Mouse (Mus musculus): ENCODE data around the gene Slit1. TPM values are rescaled to one million over a fixed set of nuclear protein-coding genes. Genes with fewer than 3 reads are reported as not detected.

The Slit1 gene
- polyA plus RNA-seq, 1 experiment from 2014 or later = 0.13 TPM

GRCm38 (mm10) chr19:41738429-41738805, 5.0 kb downstream of the Slit1 start:
- H3K27ac ChIP-seq (ENCODE audit: low read length) = no peak overlapping the region
- 11% methylated on average over 14 of the region's 14 CpGs for WGBS (ENCODE audit: insufficient replicate concordance)
- no peaks in the 10 kb centered on the region for H3K36me3 ChIP-seq (ENCODE audit: control insufficient read depth, insufficient read depth)
- H3K9ac ChIP-seq (ENCODE audit: low read depth, low read length) = peak overlapping the region; percentile 22; the same call in 1 of the 2 replicates
- H3K4me2 ChIP-seq (ENCODE audit: low read depth, low read length) = peak overlapping the region; percentile 70
- peaks cover 19% of the 10 kb centered on the region for H3K4me1 ChIP-seq (ENCODE audit: control insufficient read depth, low read depth, low read length)
- peak overlapping the region; percentile 50 for H3K4me3 ChIP-seq (ENCODE audit: low read depth, low read length)
- H3K27me3 ChIP-seq (ENCODE audit: control insufficient read depth, insufficient read depth, low read depth, low read length) = peaks cover 38% of the 10 kb centered on the region
- ATAC-seq (ENCODE audit: low read depth) = peak; percentile 73
- H3K9me3 ChIP-seq (replicated peaks; ENCODE audit: control insufficient read depth, low read length) = no peaks in the 10 kb centered on the region

GRCm38 (mm10) chr19:41737657-41738428, 5.6 kb downstream of the Slit1 start:
- Histone ChIP-seq H3K9ac (ENCODE audit: low read depth, low read length) (peak overlapping the region; percentile 22; the same call in 1 of the 2 replicates), H3K27ac (ENCODE audit: low read length) (peak overlapping the region; percentile 22; the same call in 1 of the 2 replicates)

GRCm38 (mm10) chr19:41734685-41735084, 8.8 kb downstream of the Slit1 start:
- H3K4me2 ChIP-seq (ENCODE audit: low read depth, low read length) = no peak overlapping the region
- WGBS (ENCODE audit: insufficient replicate concordance) = 29% methylated on average over 10 of the region's 10 CpGs
- H3K27me3 ChIP-seq (ENCODE audit: control insufficient read depth, insufficient read depth, low read depth, low read length) = peaks cover 15% of the 10 kb centered on the region
- peaks cover 19% of the 10 kb centered on the region for H3K4me1 ChIP-seq (ENCODE audit: control insufficient read depth, low read depth, low read length)
- no peaks in the 10 kb centered on the region for H3K9me3 ChIP-seq (replicated peaks; ENCODE audit: control insufficient read depth, low read length)
- no peak overlapping the region for H3K9ac ChIP-seq (ENCODE audit: low read depth, low read length)
- no peak overlapping the region for H3K4me3 ChIP-seq (ENCODE audit: low read depth, low read length)
- no peaks in the 10 kb centered on the region for H3K36me3 ChIP-seq (ENCODE audit: control insufficient read depth, insufficient read depth)
- no peak for ATAC-seq (ENCODE audit: low read depth)
- no peak overlapping the region for H3K27ac ChIP-seq (ENCODE audit: low read length)

More at GRCm38 (mm10) chr19:41737657-41738428, 5.6 kb downstream of the Slit1 start:
- Histone ChIP-seq H3K4me3 (ENCODE audit: low read depth, low read length) (peak overlapping the region; percentile 50), H3K27me3 (ENCODE audit: control insufficient read depth, insufficient read depth, low read depth, low read length) (peaks cover 33% of the 10 kb centered on the region), H3K4me1 (ENCODE audit: control insufficient read depth, low read depth, low read length) (peaks cover 19% of the 10 kb centered on the region), H3K9me3 (replicated peaks; ENCODE audit: control insufficient read depth, low read length) (no peaks in the 10 kb centered on the region), H3K36me3 (ENCODE audit: control insufficient read depth, insufficient read depth) (no peaks in the 10 kb centered on the region), H3K4me2 (ENCODE audit: low read depth, low read length) (peak overlapping the region; percentile 70)
- peak; percentile 68 for ATAC-seq (ENCODE audit: low read depth)
- WGBS (ENCODE audit: insufficient replicate concordance) = 8% methylated on average over 18 of the region's 18 CpGs

- Histone ChIP-seq H3K4me2 (ENCODE audit: low read depth, low read length) (no peak overlapping the region), H3K27me3 (ENCODE audit: control insufficient read depth, insufficient read depth, low read depth, low read length) (no peaks in the 10 kb centered on the region), H3K4me1 (ENCODE audit: control insufficient read depth, low read depth, low read length) (no peaks in the 10 kb centered on the region), H3K9me3 (replicated peaks; ENCODE audit: control insufficient read depth, low read length) (no peaks in the 10 kb centered on the region), H3K36me3 (ENCODE audit: control insufficient read depth, insufficient read depth) (no peaks in the 10 kb centered on the region), H3K4me3 (ENCODE audit: low read depth, low read length) (no peak overlapping the region), H3K9ac (ENCODE audit: low read depth, low read length) (no peak overlapping the region), H3K27ac (ENCODE audit: low read length) (no peak overlapping the region)
- 44% methylated on average over 2 of the region's 2 CpGs for WGBS (ENCODE audit: insufficient replicate concordance)
- ATAC-seq (ENCODE audit: low read depth) = no peak
These were observed 18.0 kb downstream of the Slit1 start for GRCm38 (mm10) chr19:41725491-41725890.

GRCm38 (mm10) chr19:41724831-41725470, 18.5 kb downstream of the Slit1 start:
- 35% methylated on average over 9 of the region's 9 CpGs for WGBS (ENCODE audit: insufficient replicate concordance)
- no peaks in the 10 kb centered on the region for H3K4me1 ChIP-seq (ENCODE audit: control insufficient read depth, low read depth, low read length)
- no peak for ATAC-seq (ENCODE audit: low read depth)

GRCm38 (mm10) chr19:41723337-41723736, 20.1 kb downstream of the Slit1 start:
- Histone ChIP-seq H3K27ac (ENCODE audit: low read length) (no peak overlapping the region), H3K9ac (ENCODE audit: low read depth, low read length) (no peak overlapping the region), H3K4me2 (ENCODE audit: low read depth, low read length) (no peak overlapping the region), H3K36me3 (ENCODE audit: control insufficient read depth, insufficient read depth) (no peaks in the 10 kb centered on the region), H3K27me3 (ENCODE audit: control insufficient read depth, insufficient read depth, low read depth, low read length) (no peaks in the 10 kb centered on the region), H3K4me3 (ENCODE audit: low read depth, low read length) (no peak overlapping the region), H3K4me1 (ENCODE audit: control insufficient read depth, low read depth, low read length) (no peaks in the 10 kb centered on the region), H3K9me3 (replicated peaks; ENCODE audit: control insufficient read depth, low read length) (no peaks in the 10 kb centered on the region)
- ATAC-seq (ENCODE audit: low read depth) = no peak
- 19% methylated on average over 2 of the region's 2 CpGs for WGBS (ENCODE audit: insufficient replicate concordance)

More at GRCm38 (mm10) chr19:41724831-41725470, 18.5 kb downstream of the Slit1 start:
- Histone ChIP-seq H3K9ac (ENCODE audit: low read depth, low read length) (no peak overlapping the region), H3K27me3 (ENCODE audit: control insufficient read depth, insufficient read depth, low read depth, low read length) (no peaks in the 10 kb centered on the region), H3K36me3 (ENCODE audit: control insufficient read depth, insufficient read depth) (no peaks in the 10 kb centered on the region), H3K4me2 (ENCODE audit: low read depth, low read length) (no peak overlapping the region), H3K9me3 (replicated peaks; ENCODE audit: control insufficient read depth, low read length) (no peaks in the 10 kb centered on the region), H3K27ac (ENCODE audit: low read length) (no peak overlapping the region), H3K4me3 (ENCODE audit: low read depth, low read length) (no peak overlapping the region)

- Histone ChIP-seq H3K4me1 (ENCODE audit: control insufficient read depth, low read depth, low read length) (no peaks in the 10 kb centered on the region), H3K9me3 (replicated peaks; ENCODE audit: control insufficient read depth, low read length) (no peaks in the 10 kb centered on the region), H3K36me3 (ENCODE audit: control insufficient read depth, insufficient read depth) (no peaks in the 10 kb centered on the region), H3K27me3 (ENCODE audit: control insufficient read depth, insufficient read depth, low read depth, low read length) (no peaks in the 10 kb centered on the region), H3K9ac (ENCODE audit: low read depth, low read length) (no peak overlapping the region), H3K4me3 (ENCODE audit: low read depth, low read length) (no peak overlapping the region), H3K27ac (ENCODE audit: low read length) (no peak overlapping the region), H3K4me2 (ENCODE audit: low read depth, low read length) (no peak overlapping the region)
- no peak for ATAC-seq (ENCODE audit: low read depth)
- WGBS (ENCODE audit: insufficient replicate concordance) = 57% methylated on average over 8 of the region's 8 CpGs
These were observed 24.0 kb downstream of the Slit1 start for GRCm38 (mm10) chr19:41719436-41719835.

- Histone ChIP-seq H3K36me3 (ENCODE audit: control insufficient read depth, insufficient read depth) (no peaks in the 10 kb centered on the region), H3K9ac (ENCODE audit: low read depth, low read length) (no peak overlapping the region), H3K4me1 (ENCODE audit: control insufficient read depth, low read depth, low read length) (no peaks in the 10 kb centered on the region), H3K4me2 (ENCODE audit: low read depth, low read length) (no peak overlapping the region), H3K9me3 (replicated peaks; ENCODE audit: control insufficient read depth, low read length) (no peaks in the 10 kb centered on the region), H3K4me3 (ENCODE audit: low read depth, low read length) (no peak overlapping the region), H3K27me3 (ENCODE audit: control insufficient read depth, insufficient read depth, low read depth, low read length) (no peaks in the 10 kb centered on the region), H3K27ac (ENCODE audit: low read length) (no peak overlapping the region)
- no peak for ATAC-seq (ENCODE audit: low read depth)
- 36% methylated on average over 19 of the region's 19 CpGs for WGBS (ENCODE audit: insufficient replicate concordance)
These were observed 26.9 kb downstream of the Slit1 start for GRCm38 (mm10) chr19:41716233-41717218.
